Mouse (Mus musculus) Patski (cell line): Measurements from ENCODE around the gene Gm12830. TPM values are rescaled to one million over a fixed set of nuclear protein-coding genes. Genes with fewer than 3 reads are reported as not detected.

ENCODE experiments used
- ATAC-seq: fragments of 100-300 bp; one replicate; pipeline ENCODE4 v1.8.0; 2021
- CTCF ChIA-PET: fragments of 350-600 bp; sonication (Branson Sonifier 250); formaldehyde crosslinking; loops from one replicate; lab custom pipeline; 2022; ENCODE audit warnings: inconsistent platforms; lab: Charles Lee
- POLR2A ChIA-PET: fragments of 350-600 bp; sonication (Branson Sonifier 250); formaldehyde crosslinking; loops from one replicate; lab custom pipeline; 2022; ENCODE audit warnings: antibody characterized with exemption, inconsistent platforms; lab: Charles Lee
- DNase-seq: peaks from one replicate; pipeline ENCODE4 v3.0.0-alpha.2; 2011; ENCODE audit warnings: low read depth, low spot score
- H3K27me3 ChIP-seq: fragments of 371-371 bp; one replicate; pipeline ENCODE4 v1.5.1; 2021
- CTCF ChIP-seq: fragments of 100-300 bp; IDR thresholded peaks from one replicate; pipeline ENCODE4 v1.5.1; 2021
- in situ Hi-C: fragments of 300-500 bp; cut with MboI; formaldehyde crosslinking; loops from 3 replicates; pipeline ENCODE4 v1.11.1; 2018; ENCODE audit warnings: low pct_unique_long_range_greater_than_20kb, mixed read lengths
- polyA plus RNA-seq: library from polyadenylated mRNA; unstranded; gene quantifications from one replicate; pipeline ENCODE4 v1.2.3, GENCODE M21; 2021

The Gm12830 gene
- polyA plus RNA-seq, 1 experiment from 2014 or later: not detected

- POLR2A ChIA-PET: no interaction called here
- CTCF ChIA-PET: no interaction called here
- in situ Hi-C loops: no loop called here
- DNase-seq (no peak), ATAC-seq (no peak)
- peaks cover 19% of the 10 kb centered on the region for H3K27me3 ChIP-seq
- no peak for TF ChIP-seq CTCF
These were observed 79.5 kb downstream of the Gm12830 start for GRCm38 (mm10) chr4:114900866-114901642.

DNA sequence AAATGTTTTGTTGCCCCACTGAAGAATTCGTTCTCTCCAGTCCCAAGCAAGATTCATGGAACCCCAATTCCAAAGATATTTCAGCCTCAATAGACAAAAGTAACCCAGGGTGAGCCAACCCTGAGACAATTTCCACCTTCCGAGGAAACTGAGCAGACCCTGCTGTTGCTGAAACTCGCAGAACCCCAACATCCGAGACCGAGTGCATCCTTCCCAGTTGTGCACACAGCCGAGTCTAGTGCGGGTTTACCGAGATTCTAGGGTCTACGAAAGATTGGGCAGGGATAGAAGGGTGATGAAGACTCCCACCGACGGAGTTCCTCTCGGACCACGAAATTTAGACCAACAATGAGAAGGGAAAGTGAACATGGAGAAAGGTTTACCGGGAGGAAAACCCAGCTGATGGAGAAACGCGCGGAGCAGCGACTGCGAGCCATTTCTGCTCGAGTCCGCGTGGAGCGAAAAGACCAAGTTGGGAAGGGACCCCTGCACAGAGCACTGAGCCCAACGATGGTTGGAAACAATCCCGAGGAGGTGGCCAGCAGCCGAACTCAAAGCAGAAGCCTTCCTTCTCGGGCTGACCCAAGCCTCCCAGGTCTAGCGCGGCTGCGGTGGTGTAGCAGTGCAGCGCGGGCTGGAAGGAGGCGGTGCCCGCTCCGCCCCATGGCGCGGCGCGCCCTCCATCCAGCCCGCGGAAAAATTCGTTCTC is 80.3 kb downstream of the Gm12830 start:
- no peak for DNase-seq
- POLR2A ChIA-PET: no interaction called here
- peaks cover 15% of the 10 kb centered on the region for H3K27me3 ChIP-seq
- ATAC-seq: no peak
- CTCF ChIA-PET: no interaction called here
- TF ChIP-seq CTCF: no peak
- in situ Hi-C loops: no loop called here

DNA sequence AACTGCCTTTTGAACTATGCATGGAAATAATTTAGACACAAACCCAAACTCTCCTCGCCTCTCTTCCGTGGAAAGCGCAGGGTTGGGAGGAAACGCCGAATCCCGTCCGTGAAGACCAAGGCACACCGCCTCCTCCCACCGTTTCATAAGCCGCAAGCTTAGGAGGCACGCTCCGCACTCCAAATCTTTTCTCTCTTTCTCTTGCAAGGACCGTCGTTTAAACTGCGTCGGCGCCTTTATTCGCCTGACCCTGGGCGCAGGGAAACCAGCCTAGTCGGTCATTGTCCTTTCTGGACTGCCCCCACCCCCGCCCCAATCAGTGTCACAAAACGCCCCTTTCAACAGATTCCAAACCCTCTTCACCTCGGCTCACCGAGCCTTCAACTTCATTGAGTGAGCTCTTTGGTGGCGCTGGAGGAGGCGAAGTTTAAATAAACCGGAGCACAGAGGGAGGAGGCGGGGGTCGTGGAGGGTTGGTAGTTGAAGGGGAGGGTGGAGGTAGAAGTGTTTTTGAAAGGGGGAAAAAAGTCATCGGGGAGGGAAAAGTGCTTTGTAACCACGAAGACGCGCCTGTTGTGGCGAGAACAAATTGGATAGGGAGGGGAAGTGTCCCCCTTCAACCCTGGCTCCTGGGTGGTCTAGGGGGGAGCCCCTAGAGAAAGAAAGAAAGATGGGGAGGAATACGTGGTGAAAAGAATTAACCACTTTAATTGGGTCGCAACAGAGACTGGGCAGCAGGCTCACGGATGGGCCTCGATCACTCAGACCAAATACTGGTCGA is 81.3 kb downstream of the Gm12830 start:
- in situ Hi-C loops: no loop called here
- DNase-seq (no peak), ATAC-seq (no peak)
- POLR2A ChIA-PET: no interaction called here
- H3K27me3 ChIP-seq: peaks cover 15% of the 10 kb centered on the region
- CTCF ChIA-PET: no interaction called here
- TF ChIP-seq CTCF: no peak

DNA sequence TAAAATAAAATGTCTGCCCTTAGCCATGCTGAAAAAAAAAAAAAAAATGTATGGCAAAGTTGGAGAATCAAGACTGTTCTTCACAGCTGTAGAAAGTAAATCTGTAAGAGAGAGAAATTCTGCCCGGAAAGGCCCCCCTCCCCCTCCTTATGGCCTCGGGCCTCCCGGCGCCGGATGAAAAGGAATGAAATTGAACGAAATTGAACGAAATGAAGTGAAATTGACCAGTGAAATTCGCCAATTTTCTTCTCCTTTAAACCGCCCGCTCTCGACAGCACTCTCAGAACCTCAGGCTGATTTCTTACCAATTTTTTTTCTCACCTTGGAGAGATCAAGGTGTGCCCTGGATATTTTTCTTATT is 81.9 kb downstream of the Gm12830 start:
- no peak for TF ChIP-seq CTCF
- in situ Hi-C loops: no loop called here
- peaks cover 15% of the 10 kb centered on the region for H3K27me3 ChIP-seq
- ATAC-seq (no peak), DNase-seq (no peak)
- ChIA-PET CTCF (no interaction called here), POLR2A (no interaction called here)

GRCm38 (mm10) chr4:114905501-114905900 is 84.0 kb downstream of the Gm12830 start:
- H3K27me3 ChIP-seq: peaks cover 15% of the 10 kb centered on the region
- TF ChIP-seq CTCF: no peak
- in situ Hi-C loops: no loop called here
- DNase-seq (no peak), ATAC-seq (no peak)
- POLR2A ChIA-PET: interaction anchor here (0.8 kb wide), 1 partner anchor 37 kb away, joined by 3 read pairs; no protein-coding TSS in a partner anchor
- CTCF ChIA-PET: no interaction called here

Other genes with a start within 250 kb of the Gm12830 start
- gene Foxd2, start 87.2 kb downstream of the Gm12830 start, polyA plus RNA-seq: 0.92 TPM
- not detected for gene Foxe3, start 104.3 kb downstream of the Gm12830 start, polyA plus RNA-seq
- 85.5 TPM for gene Cmpk1, start 165.5 kb downstream of the Gm12830 start, polyA plus RNA-seq
- 6.4 TPM for gene Stil, start 178.4 kb downstream of the Gm12830 start, polyA plus RNA-seq
- gene Tal1, start 234.7 kb downstream of the Gm12830 start, polyA plus RNA-seq: 1.2 TPM